Mouse (Mus musculus) midbrain, embryonic 15.5 days (tissue): ENCODE measurements around the gene Lekr1. TPM values are rescaled to one million over a fixed set of nuclear protein-coding genes. Genes with fewer than 3 reads are reported as not detected.

Source experiments
- ATAC-seq: fragments of 200-750 bp; cut with Nextera tagmentation; replicated peaks from 2 replicates; pipeline ENCODE4 v1.8.0; 2017; ENCODE audit warnings: moderate TSS enrichment
- H3K27ac ChIP-seq: fragments of 300-500 bp; sonication (generic); 2 replicates; pipeline ENCODE4 v1.5.1; 2015; ENCODE audit warnings: mild to moderate bottlenecking, inconsistent platforms
- H3K27me3 ChIP-seq: fragments of 300-500 bp; sonication (generic); replicated peaks from 2 replicates; pipeline ENCODE4 v1.6.1; 2015; ENCODE audit warnings: inconsistent platforms
- H3K36me3 ChIP-seq: fragments of 300-500 bp; sonication (generic); replicated peaks from 2 replicates; pipeline ENCODE4 v1.6.1; 2015; ENCODE audit warnings: inconsistent platforms
- H3K4me1 ChIP-seq: fragments of 300-500 bp; sonication (generic); 2 replicates; pipeline ENCODE4 v1.6.1; 2015; ENCODE audit warnings: inconsistent platforms
- H3K4me2 ChIP-seq: fragments of 300-500 bp; sonication (generic); 2 replicates; pipeline ENCODE4 v1.6.1; 2015; ENCODE audit warnings: inconsistent platforms, mild to moderate bottlenecking, moderate library complexity
- H3K4me3 ChIP-seq: fragments of 300-500 bp; sonication (generic); 2 replicates; pipeline ENCODE4 v1.5.1; 2015; ENCODE audit warnings: mild to moderate bottlenecking, inconsistent platforms
- H3K9ac ChIP-seq: fragments of 300-500 bp; sonication (generic); 2 replicates; pipeline ENCODE4 v1.6.1; 2015; ENCODE audit warnings: mild to moderate bottlenecking, inconsistent platforms
- H3K9me3 ChIP-seq: fragments of 300-500 bp; sonication (generic); 2 replicates; pipeline ENCODE4 v1.6.1; 2016; ENCODE audit warnings: inconsistent platforms
- WGBS: fragments of 180-500 bp; shearing (Covaris S2); methylation state at CpG from one replicate; pipeline ENCODE4 v1.1.7; 2015; ENCODE audit warnings: mixed read lengths; 5-methylcytosine and 5-hydroxymethylcytosine counted together
- polyA plus RNA-seq: library from polyadenylated mRNA; unstranded; fragments of >200 nt; fragmentation: Nextera tagmentation; extraction: Ambion mirVana; gene quantifications from 2 replicates; pipeline ENCODE4 v1.2.1, GENCODE M21; 2015

Gene Lekr1
- polyA plus RNA-seq, 1 experiment from 2014 or later = 5.7 TPM

DNA sequence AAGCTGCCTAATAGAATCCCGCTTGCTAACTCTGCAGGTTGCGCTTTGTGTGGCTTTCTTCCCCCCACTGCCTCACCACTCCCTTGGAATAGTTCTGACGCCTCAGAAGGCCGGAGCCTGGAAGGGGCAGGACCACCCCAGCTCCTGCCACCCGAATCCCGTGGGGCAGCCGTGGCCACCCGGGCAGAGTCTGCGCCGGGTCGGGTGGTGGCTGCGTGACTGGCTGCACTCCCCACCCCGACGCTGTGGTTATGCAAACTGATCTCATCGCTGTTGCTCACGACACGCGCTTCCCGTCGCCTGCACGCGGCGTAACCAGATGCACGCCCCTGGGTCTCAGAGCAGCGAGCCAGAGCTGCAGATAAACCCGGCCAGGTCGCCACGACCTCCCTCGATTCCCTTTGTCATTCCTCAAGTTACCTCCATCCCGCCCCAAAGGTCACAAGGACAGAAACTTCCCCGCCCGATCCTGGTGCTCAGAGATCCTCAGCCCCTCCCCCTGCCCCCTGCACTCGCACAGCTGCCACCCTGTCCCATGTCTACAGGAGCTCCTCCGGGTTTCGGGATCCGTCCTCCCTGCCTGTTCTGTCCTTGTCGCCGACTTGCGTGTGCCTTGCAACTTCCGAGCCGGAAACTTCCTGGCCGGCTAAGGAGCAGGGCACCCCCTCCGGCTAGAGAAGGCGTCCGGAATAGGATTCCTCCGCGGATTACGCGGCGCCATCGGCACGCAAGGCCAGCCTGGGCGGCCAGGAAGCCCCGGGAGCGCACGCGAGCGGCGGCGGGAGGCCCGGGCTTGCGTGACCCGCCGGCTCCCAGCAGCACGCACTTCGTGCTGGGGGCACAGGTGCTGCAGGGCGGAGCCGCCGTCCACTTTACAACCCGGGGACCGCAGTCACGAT is 7.1 kb upstream of the Lekr1 start:
- WGBS = under 1% methylated on average over 72 of the region's 72 CpGs
- peak overlapping the region; percentile 50 for H3K4me3 ChIP-seq
- H3K9me3 ChIP-seq = no peaks in the 10 kb centered on the region
- peaks cover 20% of the 10 kb centered on the region for H3K4me1 ChIP-seq
- H3K4me2 ChIP-seq = peak overlapping the region; percentile 99
- H3K27ac ChIP-seq = peak overlapping the region; percentile 56
- ATAC-seq = peak; percentile 86
- H3K9ac ChIP-seq = peak overlapping the region; percentile 47
- peaks cover 16% of the 10 kb centered on the region for H3K27me3 ChIP-seq
- H3K36me3 ChIP-seq = no peaks in the 10 kb centered on the region

DNA sequence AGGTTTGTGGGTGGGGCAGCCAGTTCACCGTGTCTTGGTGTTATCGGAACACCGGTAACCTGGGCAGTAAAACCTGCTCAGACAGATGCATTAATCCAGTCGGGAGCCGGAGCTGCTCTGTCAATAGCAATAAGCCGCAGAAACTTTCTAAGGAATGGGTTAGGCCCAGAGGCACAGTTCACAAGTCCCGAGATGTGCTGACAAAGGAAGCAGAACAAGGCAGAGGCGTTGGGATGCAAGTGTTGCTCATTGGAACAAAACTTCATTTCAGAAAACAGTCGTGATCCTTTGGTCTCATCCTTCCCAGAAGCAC is 6.5 kb upstream of the Lekr1 start:
- WGBS = 2% methylated on average over 9 of the region's 9 CpGs
- no peaks in the 10 kb centered on the region for H3K36me3 ChIP-seq
- ATAC-seq = no peak; the same call in 1 of the 2 replicates

DNA sequence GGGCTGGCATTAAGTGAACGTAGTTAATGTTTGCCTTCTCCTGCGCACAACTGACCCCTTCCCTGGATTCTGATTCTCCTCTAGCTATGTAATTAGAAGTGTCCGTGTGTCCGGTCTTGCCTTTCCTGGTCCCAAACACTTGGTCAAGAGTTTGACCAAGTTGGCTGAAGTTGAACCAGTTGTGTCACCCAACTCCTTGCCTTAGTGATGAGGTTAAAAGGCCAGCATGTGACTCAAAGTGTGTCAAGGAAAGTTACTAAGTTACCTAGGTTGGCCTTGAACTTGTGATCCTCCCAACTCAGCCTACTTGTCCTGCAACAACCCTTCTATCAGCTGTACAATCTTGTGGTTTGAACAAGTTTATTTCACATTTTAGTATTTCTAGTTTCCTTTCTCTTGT is 5.7 kb upstream of the Lekr1 start:
- H3K4me1 ChIP-seq = peaks cover 20% of the 10 kb centered on the region

More for the DNA sequence above, 6.5 kb upstream of the Lekr1 start:
- H3K4me3 ChIP-seq = peak overlapping the region; percentile 50
- H3K9ac ChIP-seq = peak overlapping the region; percentile 47
- H3K4me2 ChIP-seq = peak overlapping the region; percentile 99
- no peaks in the 10 kb centered on the region for H3K9me3 ChIP-seq
- H3K27ac ChIP-seq = peak overlapping the region; percentile 56; the same call in 1 of the 2 replicates
- H3K4me1 ChIP-seq = peaks cover 20% of the 10 kb centered on the region
- H3K27me3 ChIP-seq = peaks cover 14% of the 10 kb centered on the region

DNA sequence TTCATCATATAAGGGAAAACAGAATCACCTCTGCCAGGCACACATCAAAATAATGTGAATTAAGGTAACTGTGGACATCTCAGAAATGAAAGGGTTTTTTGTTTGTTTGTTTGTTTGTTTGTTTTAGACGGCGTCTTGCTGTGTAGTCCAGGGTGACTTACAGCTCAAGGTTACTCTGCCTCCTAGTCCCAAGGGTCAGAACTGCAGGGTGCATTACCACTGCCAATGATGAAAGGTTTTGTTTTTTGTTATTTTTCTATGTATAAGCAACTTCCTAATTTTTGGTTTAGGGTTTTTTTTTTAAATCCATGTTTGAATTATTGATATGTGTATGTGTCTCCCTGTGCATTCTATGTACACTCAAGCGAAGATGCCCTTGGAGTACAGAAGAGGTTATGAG is 4.3 kb upstream of the Lekr1 start:
- Histone ChIP-seq H3K4me2 (no peak overlapping the region), H3K4me3 (no peak overlapping the region), H3K36me3 (no peaks in the 10 kb centered on the region), H3K27me3 (peaks cover 10% of the 10 kb centered on the region), H3K9ac (no peak overlapping the region), H3K4me1 (peaks cover 25% of the 10 kb centered on the region), H3K9me3 (no peaks in the 10 kb centered on the region), H3K27ac (no peak overlapping the region)
- 82% methylated on average over 3 of the region's 3 CpGs for WGBS
- ATAC-seq = no peak

More for the DNA sequence above, 5.7 kb upstream of the Lekr1 start:
- Histone ChIP-seq H3K27me3 (peaks cover 10% of the 10 kb centered on the region), H3K36me3 (no peaks in the 10 kb centered on the region), H3K9ac (no peak overlapping the region), H3K27ac (no peak overlapping the region), H3K4me2 (no peak overlapping the region), H3K9me3 (no peaks in the 10 kb centered on the region), H3K4me3 (no peak overlapping the region)
- ATAC-seq = no peak
- WGBS = 90% methylated on average over 4 of the region's 4 CpGs

- Histone ChIP-seq H3K4me2 (no peak overlapping the region), H3K9me3 (no peaks in the 10 kb centered on the region), H3K27me3 (peaks cover 10% of the 10 kb centered on the region), H3K4me3 (no peak overlapping the region), H3K4me1 (peaks cover 15% of the 10 kb centered on the region), H3K27ac (no peak overlapping the region), H3K36me3 (no peaks in the 10 kb centered on the region), H3K9ac (no peak overlapping the region)
- WGBS = 75% methylated on average over 11 of the region's 11 CpGs
- ATAC-seq = no peak
These were observed 2.9 kb upstream of the Lekr1 start for GRCm38 (mm10) chr3:65663176-65663575.

DNA sequence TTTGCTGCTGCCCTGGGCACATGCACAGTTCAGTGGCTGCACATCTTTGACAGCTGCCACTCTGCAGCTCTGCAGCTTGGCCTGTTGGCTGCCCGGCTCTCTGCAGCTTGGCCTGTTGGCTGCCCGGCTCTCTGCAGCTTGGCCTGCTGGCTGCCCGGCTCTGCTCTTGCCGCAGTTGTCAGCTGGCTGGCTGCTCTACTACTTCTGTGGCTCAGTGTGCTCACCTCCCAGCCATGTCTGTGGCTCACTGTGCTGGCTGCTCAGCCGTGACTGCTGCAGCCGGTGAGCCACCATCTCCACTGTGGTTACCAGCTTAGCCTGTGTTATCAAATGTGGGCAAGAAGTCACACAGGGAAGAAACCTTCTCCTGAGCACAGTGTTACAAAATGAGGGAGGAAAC is 4.2 kb downstream of the Lekr1 start:
- Histone ChIP-seq H3K9ac (no peak overlapping the region), H3K4me1 (peaks cover 9% of the 10 kb centered on the region), H3K27ac (no peak overlapping the region), H3K4me2 (no peak overlapping the region), H3K27me3 (no peaks in the 10 kb centered on the region), H3K4me3 (no peak overlapping the region), H3K36me3 (no peaks in the 10 kb centered on the region), H3K9me3 (no peaks in the 10 kb centered on the region)
- WGBS = 62% methylated on average over 6 of the region's 6 CpGs
- no peak for ATAC-seq

DNA sequence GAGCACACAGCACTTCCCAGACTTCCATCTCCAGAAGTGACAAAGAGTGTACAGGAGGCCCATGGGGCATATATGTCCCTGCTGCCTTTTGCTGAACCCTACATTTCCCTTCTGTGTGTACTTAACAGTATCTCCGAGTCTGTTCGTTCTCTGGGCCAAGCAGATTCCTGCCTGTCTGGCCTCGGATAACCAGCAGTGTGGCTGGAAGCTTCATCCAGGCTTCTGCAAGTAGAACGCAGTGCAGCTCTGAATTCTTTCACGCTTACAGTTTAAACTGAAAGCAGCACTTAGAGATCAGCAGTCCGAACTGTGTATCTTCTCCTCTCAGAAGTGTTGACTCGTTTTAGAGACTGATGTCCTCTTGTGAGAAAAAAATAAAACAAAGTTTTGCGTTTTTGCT is 7.7 kb downstream of the Lekr1 start:
- no peaks in the 10 kb centered on the region for H3K4me1 ChIP-seq
- H3K27ac ChIP-seq = no peak overlapping the region
- WGBS = 63% methylated on average over 8 of the region's 8 CpGs
- H3K9me3 ChIP-seq = no peaks in the 10 kb centered on the region
- no peak overlapping the region for H3K9ac ChIP-seq
- 0 out of 2 replicates have a peak, but pooled peaks have one; percentile 56 for ATAC-seq
- H3K4me2 ChIP-seq = no peak overlapping the region
- no peak overlapping the region for H3K4me3 ChIP-seq
- no peaks in the 10 kb centered on the region for H3K27me3 ChIP-seq
- no peaks in the 10 kb centered on the region for H3K36me3 ChIP-seq

- H3K9me3 ChIP-seq = no peaks in the 10 kb centered on the region
- no peaks in the 10 kb centered on the region for H3K4me1 ChIP-seq
- no peak overlapping the region for H3K4me3 ChIP-seq
- no peaks in the 10 kb centered on the region for H3K36me3 ChIP-seq
- no peak overlapping the region for H3K27ac ChIP-seq
- H3K4me2 ChIP-seq = no peak overlapping the region
- no peak overlapping the region for H3K9ac ChIP-seq
- H3K27me3 ChIP-seq = no peaks in the 10 kb centered on the region
- 85% methylated on average over 1 of the region's 1 CpGs for WGBS
- no peak for ATAC-seq
These were observed 14.6 kb downstream of the Lekr1 start for GRCm38 (mm10) chr3:65680612-65681011.

DNA sequence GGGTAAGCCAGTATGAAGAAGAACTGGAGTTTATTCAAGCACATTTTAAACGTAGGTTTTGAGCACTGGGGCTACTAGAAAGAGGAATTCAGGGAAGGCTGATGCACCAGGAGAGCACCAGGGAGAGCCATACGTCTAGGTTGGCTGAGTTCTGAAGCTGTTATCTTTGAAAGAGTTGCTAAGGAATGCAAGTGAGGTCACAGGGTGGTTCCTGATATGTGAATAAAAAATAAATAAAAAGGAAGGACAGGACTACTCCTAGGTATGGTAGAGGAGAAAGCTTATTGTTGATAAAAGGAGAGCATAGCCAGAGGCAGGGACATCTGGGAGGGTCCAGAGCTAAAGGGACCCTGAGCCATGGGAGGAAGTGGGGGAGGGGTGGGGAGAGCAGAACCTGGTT is 23.7 kb downstream of the Lekr1 start:
- no peak overlapping the region for H3K4me3 ChIP-seq
- no peak for ATAC-seq
- no peaks in the 10 kb centered on the region for H3K9me3 ChIP-seq
- no peak overlapping the region for H3K27ac ChIP-seq
- no peak overlapping the region for H3K4me2 ChIP-seq
- H3K4me1 ChIP-seq = no peaks in the 10 kb centered on the region
- no peaks in the 10 kb centered on the region for H3K27me3 ChIP-seq
- H3K36me3 ChIP-seq = no peaks in the 10 kb centered on the region
- 60% methylated on average over 2 of the region's 2 CpGs for WGBS
- H3K9ac ChIP-seq = no peak overlapping the region

- H3K27ac ChIP-seq = no peak overlapping the region
- no peak overlapping the region for H3K9ac ChIP-seq
- H3K9me3 ChIP-seq = no peaks in the 10 kb centered on the region
- H3K36me3 ChIP-seq = no peaks in the 10 kb centered on the region
- 89% methylated on average over 2 of the region's 2 CpGs for WGBS
- no peak for ATAC-seq
- H3K4me1 ChIP-seq = no peaks in the 10 kb centered on the region
- no peak overlapping the region for H3K4me3 ChIP-seq
- no peak overlapping the region for H3K4me2 ChIP-seq
- H3K27me3 ChIP-seq = no peaks in the 10 kb centered on the region
These were observed 24.8 kb downstream of the Lekr1 start for GRCm38 (mm10) chr3:65690850-65691249.

- Histone ChIP-seq H3K27me3 (no peaks in the 10 kb centered on the region), H3K36me3 (no peaks in the 10 kb centered on the region), H3K4me2 (no peak overlapping the region), H3K27ac (no peak overlapping the region), H3K4me1 (no peaks in the 10 kb centered on the region), H3K4me3 (no peak overlapping the region), H3K9ac (no peak overlapping the region), H3K9me3 (no peaks in the 10 kb centered on the region)
- ATAC-seq = no peak
- 77% methylated on average over 1 of the region's 1 CpGs for WGBS
These were observed 33.7 kb downstream of the Lekr1 start for GRCm38 (mm10) chr3:65699704-65700103.

- no peak overlapping the region for H3K4me2 ChIP-seq
- H3K9ac ChIP-seq = no peak overlapping the region
- no peaks in the 10 kb centered on the region for H3K27me3 ChIP-seq
- H3K9me3 ChIP-seq = no peaks in the 10 kb centered on the region
- no peak for ATAC-seq
- no peak overlapping the region for H3K27ac ChIP-seq
- WGBS = 89% methylated on average over 3 of the region's 3 CpGs
- H3K36me3 ChIP-seq = no peaks in the 10 kb centered on the region
- no peak overlapping the region for H3K4me3 ChIP-seq
- H3K4me1 ChIP-seq = no peaks in the 10 kb centered on the region
These were observed 48.3 kb downstream of the Lekr1 start for GRCm38 (mm10) chr3:65714372-65714771.

- H3K4me2 ChIP-seq = no peak overlapping the region
- H3K9me3 ChIP-seq = no peaks in the 10 kb centered on the region
- H3K9ac ChIP-seq = no peak overlapping the region
- no peak overlapping the region for H3K27ac ChIP-seq
- H3K4me1 ChIP-seq = no peaks in the 10 kb centered on the region
- ATAC-seq = no peak
- WGBS = 90% methylated on average over 2 of the region's 2 CpGs
- H3K27me3 ChIP-seq = no peaks in the 10 kb centered on the region
- H3K36me3 ChIP-seq = no peaks in the 10 kb centered on the region
- H3K4me3 ChIP-seq = no peak overlapping the region
These were observed 51.4 kb downstream of the Lekr1 start for GRCm38 (mm10) chr3:65717406-65717805.
